Mouse (Mus musculus) erythroblast, embryonic 14.5 days (primary cell): ENCODE measurements around the gene Fkbp5.

Experiments
- GATA1 ChIP-seq: IDR thresholded peaks from 2 replicates; pipeline ENCODE4 v1.6.1; 2012; ENCODE audit warnings: low read length, inconsistent platforms, mixed read lengths
- TAL1 ChIP-seq: IDR thresholded peaks from 3 replicates; pipeline ENCODE4 v1.6.1; 2012; ENCODE audit warnings: low read length, inconsistent platforms, mixed read lengths

DNA sequence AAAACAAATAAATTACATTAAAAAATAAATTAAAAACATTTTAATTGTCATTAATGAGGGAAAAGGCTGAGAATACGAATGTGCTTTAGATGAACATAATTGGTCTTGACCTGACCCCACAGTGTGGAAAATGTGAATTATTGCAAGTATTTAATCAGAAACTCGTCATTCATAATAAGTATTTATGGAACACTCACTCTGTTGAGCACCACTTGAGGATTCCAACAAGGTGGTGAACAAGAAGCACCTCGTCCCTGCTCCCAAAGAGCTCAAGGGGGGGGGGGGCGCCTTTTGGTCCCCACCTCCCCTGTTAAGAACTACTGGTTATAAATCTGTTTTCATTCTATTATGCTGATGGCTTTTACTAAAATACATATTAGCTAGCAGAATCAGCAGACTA, 51.4 kb downstream of the Fkbp5 start:
- TF ChIP-seq TAL1 (no peak), GATA1 (no peak)
